Mouse (Mus musculus) heart, embryonic 11.5 days (tissue): ENCODE measurements at regions not wholly inside any gene's neighbourhood (a gene's known extent, or its start where the extent isn't known, plus 50 kb on each side); places are given as distances from the start of the nearest gene placed in this dataset.

ENCODE experiments used
- ATAC-seq: fragments of 200-750 bp; cut with Nextera tagmentation; replicated peaks from 2 replicates; pipeline ENCODE4 v1.8.0; 2017; ENCODE audit warnings: moderate library complexity; ENCODE audit not compliant: insufficient number of reproducible peaks, low FRiP score, low TSS enrichment
- H3K27ac ChIP-seq: fragments of 300-500 bp; sonication (generic); 2 replicates; pipeline ENCODE4 v1.5.1; 2014; ENCODE audit warnings: mild to moderate bottlenecking, low read depth, low read length
- H3K27me3 ChIP-seq: fragments of 300-500 bp; sonication (generic); 2 replicates; pipeline ENCODE4 v1.6.1; 2014; ENCODE audit warnings: mild to moderate bottlenecking, low read length, mixed read lengths; ENCODE audit not compliant: control insufficient read depth, insufficient read depth
- H3K36me3 ChIP-seq: fragments of 300-500 bp; sonication (generic); 2 replicates; pipeline ENCODE4 v1.6.1; 2014; ENCODE audit warnings: mild to moderate bottlenecking, low read length, moderate library complexity, mixed read lengths; ENCODE audit not compliant: control insufficient read depth, insufficient read depth
- H3K4me1 ChIP-seq: fragments of 300-500 bp; sonication (generic); 2 replicates; pipeline ENCODE4 v1.6.1; 2014; ENCODE audit warnings: low read length; ENCODE audit not compliant: control insufficient read depth, insufficient read depth
- H3K4me2 ChIP-seq: fragments of 300-500 bp; sonication (generic); 2 replicates; pipeline ENCODE4 v1.6.1; 2014; ENCODE audit warnings: mild to moderate bottlenecking, moderate library complexity
- H3K4me3 ChIP-seq: fragments of 300-500 bp; sonication (generic); 2 replicates; pipeline ENCODE4 v1.5.1; 2014; ENCODE audit warnings: low read depth, low read length
- H3K9ac ChIP-seq: fragments of 300-500 bp; sonication (generic); 2 replicates; pipeline ENCODE4 v1.6.1; 2014; ENCODE audit warnings: mild to moderate bottlenecking, low read depth, low read length, moderate library complexity
- H3K9me3 ChIP-seq: fragments of 300-500 bp; sonication (generic); replicated peaks from 2 replicates; pipeline ENCODE4 v1.6.1; 2016; ENCODE audit warnings: low read length; ENCODE audit not compliant: control insufficient read depth
- WGBS: fragments of 180-500 bp; shearing (Covaris S2); extraction: QIAGEN DNeasy Blood & Tissue Kit; methylation state at CpG from one replicate; pipeline ENCODE4 v1.1.7; 2014; ENCODE audit not compliant: insufficient replicate concordance; 5-methylcytosine and 5-hydroxymethylcytosine counted together

- 72% methylated on average over 12 of the region's 12 CpGs for WGBS
- no peaks in the 10 kb centered on the region for H3K9me3 ChIP-seq
- no peak overlapping the region for H3K9ac ChIP-seq
- H3K27ac ChIP-seq, result no peak overlapping the region
- no peaks in the 10 kb centered on the region for H3K4me1 ChIP-seq
- ATAC-seq, result no peak
- no peak overlapping the region for H3K4me2 ChIP-seq
- H3K36me3 ChIP-seq, result no peaks in the 10 kb centered on the region
- H3K27me3 ChIP-seq, result no peaks in the 10 kb centered on the region
- H3K4me3 ChIP-seq, result no peak overlapping the region
Observed at GRCm38 (mm10) chr3:34550189-34550588, 100.0 kb upstream of the Sox2 start.

- H3K4me1 ChIP-seq, result no peaks in the 10 kb centered on the region
- no peak overlapping the region for H3K4me3 ChIP-seq
- no peak for ATAC-seq
- WGBS, result 53% methylated on average over 3 of the region's 3 CpGs
- H3K27ac ChIP-seq, result no peak overlapping the region
- no peak overlapping the region for H3K4me2 ChIP-seq
- 0 out of 2 replicates have a peak, but pooled peaks cover 2% of the 10 kb centered on the region for H3K9me3 ChIP-seq
- H3K9ac ChIP-seq, result no peak overlapping the region
- H3K27me3 ChIP-seq, result no peaks in the 10 kb centered on the region
- no peaks in the 10 kb centered on the region for H3K36me3 ChIP-seq
Observed at GRCm38 (mm10) chr3:34532451-34532850, 117.8 kb upstream of the Sox2 start.

GRCm38 (mm10) chr3:34531836-34532235 lies 118.4 kb upstream of the Sox2 start:
- no peak overlapping the region for H3K9ac ChIP-seq
- H3K27me3 ChIP-seq, result no peaks in the 10 kb centered on the region
- no peak for ATAC-seq
- H3K9me3 ChIP-seq, result 0 out of 2 replicates have a peak, but pooled peaks cover 2% of the 10 kb centered on the region
- no peak overlapping the region for H3K4me2 ChIP-seq
- no peaks in the 10 kb centered on the region for H3K36me3 ChIP-seq
- H3K27ac ChIP-seq, result no peak overlapping the region
- 80% methylated on average over 7 of the region's 7 CpGs for WGBS
- no peak overlapping the region for H3K4me3 ChIP-seq
- H3K4me1 ChIP-seq, result no peaks in the 10 kb centered on the region

- Histone ChIP-seq H3K9ac (no peak overlapping the region), H3K4me3 (no peak overlapping the region), H3K36me3 (no peaks in the 10 kb centered on the region), H3K9me3 (0 out of 2 replicates have a peak, but pooled peaks cover 5% of the 10 kb centered on the region), H3K4me1 (no peaks in the 10 kb centered on the region), H3K27ac (no peak overlapping the region), H3K27me3 (no peaks in the 10 kb centered on the region), H3K4me2 (no peak overlapping the region)
- ATAC-seq, result no peak
Observed at GRCm38 (mm10) chr3:34527546-34527945, 122.7 kb upstream of the Sox2 start.

GRCm38 (mm10) chr3:34525730-34526129 lies 124.5 kb upstream of the Sox2 start:
- Histone ChIP-seq H3K27ac (no peak overlapping the region), H3K4me1 (no peaks in the 10 kb centered on the region), H3K4me2 (no peak overlapping the region), H3K27me3 (no peaks in the 10 kb centered on the region), H3K9ac (no peak overlapping the region), H3K4me3 (no peak overlapping the region), H3K9me3 (0 out of 2 replicates have a peak, but pooled peaks cover 5% of the 10 kb centered on the region), H3K36me3 (no peaks in the 10 kb centered on the region)
- ATAC-seq, result no peak
- WGBS, result 76% methylated on average over 5 of the region's 5 CpGs

GRCm38 (mm10) chr3:34522054-34522684 lies 128.0 kb upstream of the Sox2 start:
- Histone ChIP-seq H3K9ac (no peak overlapping the region), H3K36me3 (no peaks in the 10 kb centered on the region), H3K27me3 (no peaks in the 10 kb centered on the region), H3K9me3 (0 out of 2 replicates have a peak, but pooled peaks cover 5% of the 10 kb centered on the region), H3K27ac (no peak overlapping the region), H3K4me3 (no peak overlapping the region), H3K4me1 (no peaks in the 10 kb centered on the region), H3K4me2 (no peak overlapping the region)
- no peak for ATAC-seq
- WGBS, result 80% methylated on average over 6 of the region's 6 CpGs

GRCm38 (mm10) chr3:34521357-34522053 lies 128.7 kb upstream of the Sox2 start:
- WGBS, result 75% methylated on average over 14 of the region's 14 CpGs
- ATAC-seq, result no peak
- no peak overlapping the region for H3K4me2 ChIP-seq
- H3K27ac ChIP-seq, result no peak overlapping the region
- H3K36me3 ChIP-seq, result no peaks in the 10 kb centered on the region
- 0 out of 2 replicates have a peak, but pooled peaks cover 5% of the 10 kb centered on the region for H3K9me3 ChIP-seq
- no peak overlapping the region for H3K9ac ChIP-seq
- H3K4me1 ChIP-seq, result no peaks in the 10 kb centered on the region
- H3K27me3 ChIP-seq, result no peaks in the 10 kb centered on the region
- no peak overlapping the region for H3K4me3 ChIP-seq

GRCm38 (mm10) chr3:34512503-34513145 lies 137.6 kb upstream of the Sox2 start:
- WGBS, result 86% methylated on average over 13 of the region's 13 CpGs

More at GRCm38 (mm10) chr3:34512503-34513145, 137.6 kb upstream of the Sox2 start:
- no peaks in the 10 kb centered on the region for H3K27me3 ChIP-seq
- H3K27ac ChIP-seq, result no peak overlapping the region
- H3K9ac ChIP-seq, result no peak overlapping the region
- 0 out of 2 replicates have a peak, but pooled peaks cover 4% of the 10 kb centered on the region for H3K4me1 ChIP-seq
- ATAC-seq, result no peak
- H3K4me3 ChIP-seq, result no peak overlapping the region
- no peak overlapping the region for H3K4me2 ChIP-seq
- H3K9me3 ChIP-seq, result no peaks in the 10 kb centered on the region
- H3K36me3 ChIP-seq, result no peaks in the 10 kb centered on the region
